Mouse (Mus musculus) CD4-positive helper T cell, adult 2 months (primary cell): Measurements from ENCODE around the gene Atoh8.

Experiments used
- DNase-seq: peaks from one replicate; pipeline ENCODE4 v3.0.0-alpha.2; 2012; ENCODE audit warnings: low read depth, missing footprints, low spot score

Gene Atoh8

GRCm38 (mm10) chr6:72254588-72255075, 19.3 kb upstream of the Atoh8 start:
- no peak for DNase-seq

- no peak for DNase-seq
Observed at GRCm38 (mm10) chr6:72253911-72254587, 18.7 kb upstream of the Atoh8 start.

GRCm38 (mm10) chr6:72253168-72253567, 17.8 kb upstream of the Atoh8 start:
- DNase-seq = no peak

- DNase-seq = no peak
Observed at GRCm38 (mm10) chr6:72252433-72252832, 17.1 kb upstream of the Atoh8 start.

- DNase-seq = no peak
Observed at GRCm38 (mm10) chr6:72249981-72250380, 14.6 kb upstream of the Atoh8 start.

GRCm38 (mm10) chr6:72248150-72248914, 13.0 kb upstream of the Atoh8 start:
- DNase-seq = no peak

- no peak for DNase-seq
Observed at GRCm38 (mm10) chr6:72246303-72246702, 10.9 kb upstream of the Atoh8 start.

- DNase-seq = no peak
Observed at GRCm38 (mm10) chr6:72244569-72245285, 9.3 kb upstream of the Atoh8 start.

- no peak for DNase-seq
Observed at GRCm38 (mm10) chr6:72244144-72244549, 8.8 kb upstream of the Atoh8 start.

- no peak for DNase-seq
Observed at GRCm38 (mm10) chr6:72242532-72243320, 7.3 kb upstream of the Atoh8 start.

- no peak for DNase-seq
Observed at GRCm38 (mm10) chr6:72241843-72242154, 6.4 kb upstream of the Atoh8 start.

GRCm38 (mm10) chr6:72241133-72241842, 5.9 kb upstream of the Atoh8 start:
- DNase-seq = no peak

GRCm38 (mm10) chr6:72240042-72240441, 4.7 kb upstream of the Atoh8 start:
- DNase-seq = no peak

- DNase-seq = peak; percentile 68
Observed at GRCm38 (mm10) chr6:72237035-72237434, 1.7 kb upstream of the Atoh8 start.

- no peak for DNase-seq
Observed at GRCm38 (mm10) chr6:72235807-72236407, 530 bp upstream of the Atoh8 start.

- DNase-seq = peak; percentile 14
Observed at GRCm38 (mm10) chr6:72234372-72235097, 842 bp downstream of the Atoh8 start.

- DNase-seq = no peak
Observed at GRCm38 (mm10) chr6:72233950-72234349, 1.4 kb downstream of the Atoh8 start.

GRCm38 (mm10) chr6:72232870-72233269, 2.5 kb downstream of the Atoh8 start:
- no peak for DNase-seq

- DNase-seq = no peak
Observed at GRCm38 (mm10) chr6:72232411-72232810, 3.0 kb downstream of the Atoh8 start.

GRCm38 (mm10) chr6:72230875-72231274, 4.5 kb downstream of the Atoh8 start:
- no peak for DNase-seq
